Mouse (Mus musculus) CH12.LX (cell line): ENCODE measurements around the gene Myh3. TPM values are rescaled to one million over a fixed set of nuclear protein-coding genes. Genes with fewer than 3 reads are reported as not detected.

Experiments used
- DNase-seq: peaks from one replicate; pipeline ENCODE4 v3.0.0-alpha.2; 2013; ENCODE audit errors: extremely low read depth
- H3K27ac ChIP-seq: 2 replicates; pipeline ENCODE4 v1.5.1; 2012; ENCODE audit warnings: low read depth, mild to moderate bottlenecking, control low read depth, moderate library complexity; ENCODE audit not compliant: insufficient read depth
- H3K27me3 ChIP-seq: replicated peaks from 2 replicates; pipeline ENCODE3; 2012; ENCODE audit warnings: inconsistent platforms
- H3K36me3 ChIP-seq, 2 experiments: replicated peaks in 1 of 2; 2 replicates each; pipeline versions ENCODE3 to v1.6.1; 2012; ENCODE audit warnings: inconsistent platforms in 1 of 2, low read length in 1 of 2, mild to moderate bottlenecking in 1 of 2, mixed read lengths in 1 of 2, moderate library complexity in 1 of 2; ENCODE audit not compliant: control insufficient read depth in 1 of 2, insufficient read depth in 1 of 2
- H3K4me1 ChIP-seq, 2 experiments: 2 replicates each; pipeline ENCODE4 v1.6.1; 2012; ENCODE audit warnings: inconsistent platforms in 1 of 2, moderate library complexity in 1 of 2; ENCODE audit not compliant: insufficient read depth in 2 of 2, control insufficient read depth in 1 of 2
- H3K4me2 ChIP-seq: 2 replicates; pipeline ENCODE4 v1.6.1; 2012; ENCODE audit warnings: low read depth, mild to moderate bottlenecking, control low read depth; ENCODE audit not compliant: poor library complexity, insufficient read depth, severe bottlenecking
- H3K4me3 ChIP-seq, 3 experiments: fragments of 150-350 bp in 1 of 3; sonication (generic) in 1 of 3; replicated peaks in 1 of 3; 2 replicates each; pipeline versions ENCODE3 to v1.5.1; 2011 to 2012; ENCODE audit warnings: low read depth in 2 of 3, low read length in 2 of 3, mild to moderate bottlenecking in 2 of 3, moderate library complexity in 2 of 3, control low read depth in 1 of 3, improper control_type of control experiment in 1 of 3, inconsistent platforms in 1 of 3, mixed read lengths in 1 of 3; ENCODE audit not compliant: poor library complexity in 1 of 3
- H3K79me2 ChIP-seq: replicated peaks from 2 replicates; pipeline ENCODE4 v1.6.1; 2012; ENCODE audit warnings: mild to moderate bottlenecking, moderate library complexity; ENCODE audit not compliant: control insufficient read depth, poor library complexity, insufficient read depth, severe bottlenecking; ENCODE audit errors: extremely low read depth
- H3K9ac ChIP-seq: 2 replicates; pipeline ENCODE4 v1.6.1; 2012; ENCODE audit warnings: low read depth, mild to moderate bottlenecking, control low read depth, moderate library complexity; ENCODE audit not compliant: insufficient read depth
- H3K9me3 ChIP-seq: replicated peaks from 2 replicates; pipeline ENCODE3; 2012; ENCODE audit warnings: low read length, inconsistent platforms, mixed read lengths
- CHD1 ChIP-seq: IDR thresholded peaks from 2 replicates; pipeline ENCODE4 v1.6.1; 2012; ENCODE audit warnings: low read depth, low read length, improper control_type of control experiment, inconsistent platforms
- ELF1 ChIP-seq: IDR thresholded peaks from 2 replicates; pipeline ENCODE4 v1.6.1; 2014; ENCODE audit warnings: low read depth, mild to moderate bottlenecking, inconsistent platforms, low read length, improper control_type of control experiment
- GABPA ChIP-seq: IDR thresholded peaks from 2 replicates; pipeline ENCODE4 v1.6.1; 2012; ENCODE audit warnings: low read depth, low read length, improper control_type of control experiment, inconsistent platforms; ENCODE audit not compliant: insufficient replicate concordance
- MAFK ChIP-seq: IDR thresholded peaks from 2 replicates; pipeline ENCODE4 v1.6.1; 2011; ENCODE audit warnings: low read length, improper control_type of control experiment; ENCODE audit not compliant: insufficient replicate concordance
- MXI1 ChIP-seq: IDR thresholded peaks from 2 replicates; pipeline ENCODE4 v1.6.1; 2011; ENCODE audit warnings: mild to moderate bottlenecking, low read depth, low read length, improper control_type of control experiment
- MYC ChIP-seq: IDR thresholded peaks from 2 replicates; pipeline ENCODE4 v1.6.1; 2011; ENCODE audit warnings: low read depth, mild to moderate bottlenecking, improper control_type of control experiment, low read length
- POLR2AphosphoS2 ChIP-seq: IDR thresholded peaks from 2 replicates; pipeline ENCODE4 v1.6.1; 2011; ENCODE audit warnings: low read depth, low read length, improper control_type of control experiment
- SMC3 ChIP-seq: IDR thresholded peaks from 2 replicates; pipeline ENCODE4 v1.6.1; 2011; ENCODE audit warnings: low read depth, low read length, improper control_type of control experiment
- TCF12 ChIP-seq: IDR thresholded peaks from 2 replicates; pipeline ENCODE4 v1.6.1; 2014; ENCODE audit warnings: low read depth, mild to moderate bottlenecking, inconsistent platforms, low read length, improper control_type of control experiment
- dilution Hi-C: fragments of 300-500 bp; cut with MboI; formaldehyde crosslinking; loops from 2 replicates; pipeline ENCODE4 v1.14.3; 2020; ENCODE audit warnings: low sequenced_read_pairs; ENCODE audit not compliant: extremely low pct_unique_long_range_greater_than_20kb, extremely low pct_ligation_motif_present
- in situ Hi-C: fragments of 300-500 bp; cut with MboI; formaldehyde crosslinking; loops from 3 replicates; pipeline ENCODE4 v1.14.3; 2019; ENCODE audit warnings: low sequenced_read_pairs, low pct_ligation_motif_present, low pct_unique_long_range_greater_than_20kb, mixed read lengths
- polyA plus RNA-seq: library from polyadenylated mRNA; unstranded; fragments of >175 nt; gene quantifications from 2 replicates; pipeline ENCODE4 v1.2.1, GENCODE M21; 2012; ENCODE audit warnings: low read depth; ENCODE audit not compliant: insufficient read length
- total RNA-seq, 2 experiments: library from RNA; depleted of rRNA; stranded (reverse); fragments of 300-350 nt in 1 of 2; fragments of >200 nt in 1 of 2; gene quantifications; 2 replicates each; pipeline ENCODE4 v1.2.3; 2012 to 2014

Myh3 gene
- total and polyA plus RNA-seq, 3 experiments = 0.12 to 0.64 (median 0.26) TPM

DNA sequence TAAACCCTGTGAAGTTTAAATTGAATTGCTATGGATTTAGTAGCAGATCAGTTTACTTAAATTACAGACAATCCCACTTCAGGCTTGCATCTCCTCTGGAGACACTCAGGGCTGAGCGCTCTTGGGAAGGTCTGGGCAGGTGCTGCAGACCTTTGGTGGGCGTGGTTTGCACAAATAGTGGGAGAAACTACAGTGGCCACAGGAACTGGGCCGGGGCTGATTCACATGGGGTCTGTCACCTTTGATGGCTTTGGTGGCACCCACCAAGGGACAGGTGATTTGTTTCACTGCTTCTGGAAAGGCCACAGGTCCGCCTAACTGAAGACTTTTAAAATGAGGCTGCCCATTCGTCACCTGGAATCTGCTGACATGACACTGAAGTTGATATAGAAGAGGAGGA is 38.6 kb downstream of the Myh3 start:
- Histone ChIP-seq H3K4me3 (no peak overlapping the region), H3K27me3 (no peaks in the 10 kb centered on the region), H3K4me1 (peaks cover 16 to 61% of the 10 kb centered on the region in 2 experiments), H3K36me3 (no peaks in the 10 kb centered on the region), H3K9ac (no peak overlapping the region), H3K9me3 (no peaks in the 10 kb centered on the region), H3K27ac (no peak overlapping the region), H3K79me2 (peaks cover 5% of the 10 kb centered on the region; the same call in 1 of the 2 replicates), H3K4me2 (no peak overlapping the region)
- in situ Hi-C loops (no loop called here), dilution Hi-C loops (no loop called here)
- DNase-seq = no peak
- TF ChIP-seq MYC (no peak), SMC3 (no peak), MAFK (no peak), POLR2AphosphoS2 (no peak), CHD1 (no peak)

DNA sequence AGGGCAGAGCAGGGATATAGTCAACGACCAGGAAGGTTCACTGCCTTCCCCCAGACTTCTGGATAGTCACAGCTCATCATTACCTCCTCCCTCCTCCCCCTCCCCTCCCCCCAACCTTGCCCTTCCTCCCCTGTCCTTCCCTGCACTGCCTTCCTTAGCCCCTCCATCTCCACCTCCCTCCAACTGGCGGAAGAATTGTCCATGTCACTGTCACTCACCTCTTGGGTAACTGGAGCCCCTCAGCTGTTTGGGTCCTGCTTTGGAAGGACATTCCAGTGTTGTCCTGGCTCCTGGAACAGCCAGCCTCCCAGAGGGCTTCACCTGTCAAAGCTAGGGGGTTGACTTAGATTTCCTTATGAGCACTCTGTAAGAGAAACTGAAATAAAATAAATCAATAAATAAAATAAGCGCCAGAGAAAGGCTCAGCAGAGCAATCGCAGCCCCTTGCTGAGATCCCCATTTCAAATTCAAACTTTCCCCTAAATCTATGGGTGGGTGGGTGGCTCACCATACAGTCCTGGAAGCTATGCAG is 41.5 kb downstream of the Myh3 start:
- Histone ChIP-seq H3K27ac (no peak overlapping the region), H3K27me3 (no peaks in the 10 kb centered on the region), H3K79me2 (no peaks in the 10 kb centered on the region), H3K36me3 (no peaks in the 10 kb centered on the region), H3K4me3 (no peak overlapping the region), H3K9ac (no peak overlapping the region), H3K4me1 (peaks cover 17 to 50% of the 10 kb centered on the region in 2 experiments), H3K4me2 (0 out of 2 replicates have a peak overlapping the region, but pooled peaks have one; percentile 18)
- dilution Hi-C loops = no loop called here
- no peak for TF ChIP-seq MXI1
- no peak for TF ChIP-seq TCF12
- TF ChIP-seq, all 38 proteins: peak for 0
- no peaks in the 10 kb centered on the region for H3K9me3 ChIP-seq
- DNase-seq = no peak
- in situ Hi-C loops = no loop called here

DNA sequence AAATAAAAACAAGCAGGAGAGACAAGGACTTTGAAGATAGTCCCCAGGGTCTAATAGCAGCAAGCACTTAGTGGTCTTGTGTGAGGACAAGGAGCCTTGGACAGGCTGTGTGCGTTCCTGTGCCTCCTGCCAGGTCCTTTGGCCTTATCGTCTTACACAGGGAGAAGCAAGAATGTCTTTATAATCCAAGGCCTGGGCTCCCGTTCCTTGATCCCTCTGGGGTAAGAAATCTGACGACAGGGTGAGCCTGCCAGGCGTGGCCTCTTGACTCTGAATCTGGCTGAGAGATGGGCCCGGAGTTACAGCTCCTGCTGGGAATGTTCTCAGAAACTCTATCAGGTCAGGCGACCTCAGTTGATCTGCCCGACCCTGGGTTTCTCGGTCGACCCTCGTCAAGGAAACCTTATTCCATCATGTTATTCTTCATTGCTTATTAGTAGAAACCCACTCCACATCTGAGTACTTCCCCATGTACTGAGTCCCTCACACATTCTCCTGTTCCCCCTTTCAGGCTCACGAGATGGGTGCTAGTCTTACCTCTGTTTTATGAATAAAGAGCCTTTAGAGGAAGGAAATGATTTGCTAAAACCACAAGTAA is 42.7 kb downstream of the Myh3 start:
- Histone ChIP-seq H3K4me1 (peaks cover 8 to 43% of the 10 kb centered on the region in 2 experiments), H3K27ac (no peak overlapping the region), H3K36me3 (no peaks in the 10 kb centered on the region), H3K4me2 (no peak overlapping the region), H3K9me3 (no peaks in the 10 kb centered on the region), H3K27me3 (no peaks in the 10 kb centered on the region), H3K9ac (no peak overlapping the region; the same call in 1 of the 2 replicates), H3K4me3 (no peak overlapping the region), H3K79me2 (no peaks in the 10 kb centered on the region)
- dilution Hi-C loops (no loop called here), in situ Hi-C loops (no loop called here)
- TF ChIP-seq GABPA (no peak), TCF12 (no peak), MYC (no peak), ELF1 (no peak)
- no peak for DNase-seq
